Mouse (Mus musculus) megakaryocyte, embryonic 14.5 days (primary cell): ENCODE measurements around the gene 7530416G11Rik.

Source experiments
- FLI1 ChIP-seq: IDR thresholded peaks from 2 replicates; pipeline ENCODE4 v1.6.1; 2012; ENCODE audit warnings: low read length, inconsistent platforms, mixed read lengths
- GATA1 ChIP-seq: IDR thresholded peaks from 3 replicates; pipeline ENCODE4 v1.6.1; 2012; ENCODE audit warnings: mixed read lengths, low read length, inconsistent platforms, borderline replicate concordance

DNA sequence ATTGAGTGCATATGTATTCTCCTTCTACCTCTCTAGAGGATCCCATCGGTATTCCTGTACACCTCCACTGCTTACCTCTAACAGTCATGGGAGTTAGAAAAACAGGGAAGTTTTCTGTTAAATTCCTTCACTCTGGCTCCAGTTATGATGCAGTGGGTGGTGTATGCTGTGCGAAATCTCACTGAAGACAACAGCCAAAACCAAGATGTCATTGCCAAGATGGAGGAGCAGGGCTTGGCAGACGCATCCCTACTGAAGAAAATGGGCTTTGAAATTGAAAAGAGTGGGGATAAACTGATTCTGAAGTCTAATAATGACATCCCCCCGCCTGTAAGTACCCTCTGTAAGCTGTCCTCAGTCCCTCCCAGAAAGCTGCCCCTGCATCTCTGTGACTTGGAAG lies 40.9 kb downstream of the 7530416G11Rik start:
- TF ChIP-seq GATA1 (no peak), FLI1 (no peak)
